Mouse (Mus musculus) forebrain, embryonic 11.5 days (tissue): ENCODE measurements around the gene Plcl2. TPM values are rescaled to one million over a fixed set of nuclear protein-coding genes. Genes with fewer than 3 reads are reported as not detected.

Source experiments
- polyA plus RNA-seq: library from polyadenylated mRNA; unstranded; fragments of >200 nt; fragmentation: Nextera tagmentation; extraction: Ambion mirVana; gene quantifications from 2 replicates; pipeline ENCODE4 v1.2.1, GENCODE M21; 2014

Plcl2 gene
- polyA plus RNA-seq, 1 experiment from 2014 or later: 7.7 TPM

Other genes starting within 250 kb of the Plcl2 start
- gene Dazl, start 215.8 kb upstream of the Plcl2 start, polyA plus RNA-seq: not detected in 2 replicates